Mouse (Mus musculus): ENCODE results near the gene Gdpd5.

Gene Gdpd5

GRCm38 (mm10) chr7:99405386-99406155 lies 24.4 kb downstream of the Gdpd5 start:
- DNase-seq (ENCODE audit: low read depth), result no peak

GRCm38 (mm10) chr7:99407598-99407997 lies 26.4 kb downstream of the Gdpd5 start:
- DNase-seq (ENCODE audit: low read depth), result peak; percentile 35

GRCm38 (mm10) chr7:99409441-99410222 lies 28.4 kb downstream of the Gdpd5 start:
- DNase-seq (ENCODE audit: low read depth), result no peak

- no peak for DNase-seq (ENCODE audit: low read depth)
Measured at GRCm38 (mm10) chr7:99410315-99410714, 29.1 kb downstream of the Gdpd5 start.

GRCm38 (mm10) chr7:99411047-99411779 lies 30.0 kb downstream of the Gdpd5 start:
- DNase-seq (ENCODE audit: low read depth), result no peak

- no peak for DNase-seq (ENCODE audit: low read depth)
Measured at GRCm38 (mm10) chr7:99415045-99415444, 33.8 kb downstream of the Gdpd5 start.

GRCm38 (mm10) chr7:99419311-99419710 lies 38.1 kb downstream of the Gdpd5 start:
- no peak for DNase-seq (ENCODE audit: low read depth)

- DNase-seq (ENCODE audit: low read depth), result no peak
Measured at GRCm38 (mm10) chr7:99421006-99421405, 39.8 kb downstream of the Gdpd5 start.

- no peak for DNase-seq (ENCODE audit: low read depth)
Measured at GRCm38 (mm10) chr7:99424538-99425155, 43.4 kb downstream of the Gdpd5 start.

GRCm38 (mm10) chr7:99425706-99426105 lies 44.5 kb downstream of the Gdpd5 start:
- DNase-seq (ENCODE audit: low read depth), result no peak

GRCm38 (mm10) chr7:99427031-99427430 lies 45.8 kb downstream of the Gdpd5 start:
- no peak for DNase-seq (ENCODE audit: low read depth)

GRCm38 (mm10) chr7:99427987-99428386 lies 46.8 kb downstream of the Gdpd5 start:
- no peak for DNase-seq (ENCODE audit: low read depth)

- DNase-seq (ENCODE audit: low read depth), result no peak
Measured at GRCm38 (mm10) chr7:99428836-99429235, 47.6 kb downstream of the Gdpd5 start.

GRCm38 (mm10) chr7:99429786-99430185 lies 48.6 kb downstream of the Gdpd5 start:
- DNase-seq (ENCODE audit: low read depth), result no peak

- no peak for DNase-seq (ENCODE audit: low read depth)
Measured at GRCm38 (mm10) chr7:99430246-99430645, 49.0 kb downstream of the Gdpd5 start.

GRCm38 (mm10) chr7:99432248-99432647 lies 51.0 kb downstream of the Gdpd5 start:
- DNase-seq (ENCODE audit: low read depth), result no peak

GRCm38 (mm10) chr7:99432863-99433262 lies 51.6 kb downstream of the Gdpd5 start:
- DNase-seq (ENCODE audit: low read depth), result no peak

- DNase-seq (ENCODE audit: low read depth), result no peak
Measured at GRCm38 (mm10) chr7:99434672-99435250, 53.5 kb downstream of the Gdpd5 start.

GRCm38 (mm10) chr7:99436530-99436929 lies 55.3 kb downstream of the Gdpd5 start:
- DNase-seq (ENCODE audit: low read depth), result no peak

- DNase-seq (ENCODE audit: low read depth), result no peak
Measured at GRCm38 (mm10) chr7:99438881-99439280, 57.7 kb downstream of the Gdpd5 start.

GRCm38 (mm10) chr7:99441534-99442072 lies 60.4 kb downstream of the Gdpd5 start:
- no peak for DNase-seq (ENCODE audit: low read depth)

Measured in c-Kit-positive CD71-negative TER-119-negative erythroid progenitor cells, embryonic 14.5 days (primary cell).